Mouse (Mus musculus) stomach, embryonic 16.5 days (tissue): ENCODE data around the gene Wipf2. TPM values are rescaled to one million over a fixed set of nuclear protein-coding genes. Genes with fewer than 3 reads are reported as not detected.
"Not testable (repeated sequence)": the region's sequence is repeated elsewhere in the genome, so short reads cannot be mapped to it uniquely, and the experiment has no call there.

Experiments used
- ATAC-seq: fragments of 200-750 bp; cut with Nextera tagmentation; 2 replicates; pipeline ENCODE4 v1.8.0; 2017; ENCODE audit warnings: moderate number of reproducible peaks, moderate TSS enrichment; ENCODE audit not compliant: insufficient read depth, low FRiP score
- H3K27ac ChIP-seq: fragments of 300-500 bp; sonication (generic); 2 replicates; pipeline ENCODE4 v1.5.1; 2014; ENCODE audit warnings: low read length
- H3K27me3 ChIP-seq: fragments of 300-500 bp; sonication (generic); 2 replicates; pipeline ENCODE4 v1.6.1; 2014; ENCODE audit warnings: low read length, control low read depth, mixed read lengths; ENCODE audit not compliant: control insufficient read depth, insufficient read depth
- H3K36me3 ChIP-seq: fragments of 300-500 bp; sonication (generic); 2 replicates; pipeline ENCODE4 v1.6.1; 2014; ENCODE audit warnings: low read length; ENCODE audit not compliant: control insufficient read depth, insufficient read depth
- H3K4me1 ChIP-seq: fragments of 300-500 bp; sonication (generic); 2 replicates; pipeline ENCODE4 v1.6.1; 2014; ENCODE audit warnings: low read length, control low read depth, mixed read lengths; ENCODE audit not compliant: control insufficient read depth, insufficient read depth
- H3K4me2 ChIP-seq: fragments of 300-500 bp; sonication (generic); 2 replicates; pipeline ENCODE4 v1.6.1; 2014; ENCODE audit warnings: low read depth, low read length, mixed read lengths
- H3K4me3 ChIP-seq: fragments of 300-500 bp; sonication (generic); replicated peaks from 2 replicates; pipeline ENCODE4 v1.5.1; 2014; ENCODE audit warnings: mild to moderate bottlenecking, low read length
- H3K9ac ChIP-seq: fragments of 300-500 bp; sonication (generic); 2 replicates; pipeline ENCODE4 v1.6.1; 2014; ENCODE audit warnings: low read length
- H3K9me3 ChIP-seq: fragments of 300-500 bp; sonication (generic); replicated peaks from 2 replicates; pipeline ENCODE4 v1.6.1; 2016; ENCODE audit warnings: low read length, control low read depth; ENCODE audit not compliant: control insufficient read depth
- WGBS: fragments of 180-500 bp; shearing (Covaris S2); extraction: QIAGEN DNeasy Blood & Tissue Kit; methylation state at CpG from one replicate; pipeline ENCODE4 v1.1.7; 2014; 5-methylcytosine and 5-hydroxymethylcytosine counted together
- polyA plus RNA-seq: library from polyadenylated mRNA; unstranded; fragments of >200 nt; fragmentation: Nextera tagmentation; extraction: Ambion mirVana; gene quantifications from 2 replicates; pipeline ENCODE4 v1.2.1, GENCODE M21; 2015

Gene Wipf2
- 5.0 and 5.3 TPM in 2 replicates for polyA plus RNA-seq

DNA sequence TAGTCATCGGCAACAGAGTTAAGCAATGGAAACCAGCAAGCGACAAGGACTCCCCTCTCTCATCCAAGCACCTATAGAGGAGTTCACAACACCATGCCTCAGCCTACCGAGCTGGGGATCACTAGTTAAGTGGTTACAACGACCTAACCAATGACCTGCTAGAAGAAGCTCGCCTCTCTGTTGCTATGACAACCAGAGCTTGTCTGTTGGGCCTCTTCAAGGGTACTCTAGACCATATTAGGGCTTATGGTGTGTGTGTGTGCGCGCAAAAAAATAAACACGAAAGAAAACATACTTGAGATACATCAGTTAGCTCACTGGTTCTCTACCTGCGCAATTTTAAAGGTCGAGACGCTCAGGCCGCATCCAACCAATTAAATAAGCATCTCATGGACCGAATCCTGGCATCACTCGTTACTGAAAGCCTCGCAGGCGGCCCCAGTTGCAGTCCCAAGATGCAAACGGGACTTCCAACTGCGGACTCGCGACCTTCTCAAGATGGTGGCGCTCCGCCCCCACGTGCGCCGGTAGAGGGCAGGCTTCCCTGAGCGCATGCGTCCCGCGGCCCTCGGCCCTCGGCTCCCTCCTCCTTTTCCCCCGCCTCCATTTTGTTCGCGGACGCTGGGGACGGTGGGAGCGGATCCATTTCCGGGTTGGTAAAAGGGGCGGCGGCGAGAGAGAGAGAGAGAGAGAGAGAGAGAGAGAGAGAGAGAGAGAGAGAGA lies at the start of gene Wipf2:
Gene Wipf2, plus strand, starts transcription at position 611 of the 723 bp plus-strand sequence.
- no peaks in the 10 kb centered on the region for H3K27me3 ChIP-seq
- H3K4me1 ChIP-seq = peaks cover 11% of the 10 kb centered on the region; the same call in 1 of the 2 replicates
- peak; percentile 93 for ATAC-seq
- peak within 1 kb of the TSS; percentile 87 for H3K27ac ChIP-seq
- 6% methylated on average over 38 of the region's 41 CpGs for WGBS
- H3K4me2 ChIP-seq = peak within 1 kb of the TSS; percentile 85
- H3K36me3 ChIP-seq = 0 out of 2 replicates have a peak, but pooled peaks cover 7% of the 10 kb centered on the region
- H3K9ac ChIP-seq = peak within 1 kb of the TSS; percentile 90
- no peaks in the 10 kb centered on the region for H3K9me3 ChIP-seq
- H3K4me3 ChIP-seq = peak within 1 kb of the TSS; percentile 72

DNA sequence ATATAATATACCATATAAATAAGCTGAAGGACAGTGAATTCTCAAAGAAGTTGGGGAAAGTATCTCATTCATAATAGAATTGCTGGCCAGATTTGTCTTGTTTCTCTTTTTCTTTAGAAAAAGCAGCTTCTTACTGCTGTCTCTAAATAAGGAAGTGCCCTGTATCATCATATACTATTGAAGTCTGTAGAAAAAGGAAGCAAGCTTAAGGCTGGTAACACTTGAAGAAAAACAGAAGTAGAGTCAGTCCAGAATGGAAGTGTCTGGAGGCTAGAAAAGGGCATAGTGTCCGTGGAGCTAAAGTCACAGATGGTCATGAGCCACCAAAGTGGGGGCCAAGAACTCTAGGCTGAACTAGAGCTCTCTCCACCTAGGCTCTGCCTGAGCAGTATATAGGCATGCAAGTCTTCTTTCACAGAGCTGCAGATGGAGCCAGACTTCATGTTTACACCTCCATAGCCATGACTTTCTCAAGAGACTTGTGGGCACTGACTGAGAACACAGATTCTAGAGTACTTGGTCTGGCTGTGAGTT lies 46.7 kb upstream of the Wipf2 start:
- Histone ChIP-seq H3K9ac (no peak overlapping the region), H3K4me3 (no peak overlapping the region), H3K9me3 (no peaks in the 10 kb centered on the region), H3K27ac (no peak overlapping the region), H3K4me1 (no peaks in the 10 kb centered on the region), H3K27me3 (no peaks in the 10 kb centered on the region), H3K4me2 (no peak overlapping the region), H3K36me3 (peaks cover 40% of the 10 kb centered on the region)
- 92% methylated on average over 1 of the region's 1 CpGs for WGBS
- ATAC-seq = no peak

DNA sequence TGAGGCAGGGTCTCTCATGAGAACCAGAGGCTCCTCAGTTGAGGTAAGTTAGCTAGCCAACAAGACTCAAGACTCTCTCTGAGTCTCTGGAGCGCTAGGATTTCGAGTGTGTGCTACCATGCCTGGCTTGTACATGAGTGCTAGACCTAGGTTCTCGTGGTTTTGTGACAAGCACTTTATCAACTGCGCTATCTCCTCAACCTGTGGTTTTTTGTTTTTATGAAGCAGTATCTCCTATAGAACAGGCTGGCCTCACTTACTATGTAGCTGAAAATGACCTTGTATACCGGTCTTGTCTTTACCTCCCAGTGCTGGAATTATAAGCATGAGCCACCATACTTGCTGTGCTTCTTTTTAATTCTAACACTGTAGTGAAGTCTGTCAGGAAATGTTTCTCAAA lies 42.5 kb upstream of the Wipf2 start:
- no peak for ATAC-seq
- Histone ChIP-seq H3K9me3 (no peaks in the 10 kb centered on the region), H3K4me3 (no peak overlapping the region), H3K4me1 (no peaks in the 10 kb centered on the region), H3K27ac (no peak overlapping the region), H3K27me3 (no peaks in the 10 kb centered on the region), H3K36me3 (peaks cover 49% of the 10 kb centered on the region), H3K9ac (no peak overlapping the region), H3K4me2 (no peak overlapping the region)
- 93% methylated on average over 5 of the region's 5 CpGs for WGBS

DNA sequence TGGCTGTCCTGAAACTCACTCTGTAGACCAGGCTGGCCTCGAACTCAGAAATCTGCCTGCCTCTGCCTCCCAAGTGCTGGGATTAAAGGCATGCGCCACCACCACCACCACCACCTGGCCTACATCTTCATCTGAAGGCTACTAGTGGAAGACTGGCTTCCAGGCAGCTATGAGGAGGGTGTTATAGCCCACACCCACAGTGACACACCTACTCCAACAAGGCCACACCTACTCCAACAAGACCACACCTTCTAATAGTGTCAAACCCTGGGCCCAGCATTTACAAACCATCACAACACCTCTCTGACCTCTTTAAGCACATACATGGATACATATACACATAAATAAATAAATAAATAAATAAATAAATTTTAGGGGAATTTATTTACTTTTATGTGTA lies 37.4 kb upstream of the Wipf2 start:
- H3K4me1 ChIP-seq, ATAC-seq, H3K27ac ChIP-seq, H3K9me3 ChIP-seq, H3K4me2 ChIP-seq, H3K27me3 ChIP-seq, H3K9ac ChIP-seq, H3K4me3 ChIP-seq: not testable (repeated sequence)
- 100% methylated on average over 2 of the region's 2 CpGs for WGBS
- H3K36me3 ChIP-seq = peaks cover 49% of the 10 kb centered on the region

DNA sequence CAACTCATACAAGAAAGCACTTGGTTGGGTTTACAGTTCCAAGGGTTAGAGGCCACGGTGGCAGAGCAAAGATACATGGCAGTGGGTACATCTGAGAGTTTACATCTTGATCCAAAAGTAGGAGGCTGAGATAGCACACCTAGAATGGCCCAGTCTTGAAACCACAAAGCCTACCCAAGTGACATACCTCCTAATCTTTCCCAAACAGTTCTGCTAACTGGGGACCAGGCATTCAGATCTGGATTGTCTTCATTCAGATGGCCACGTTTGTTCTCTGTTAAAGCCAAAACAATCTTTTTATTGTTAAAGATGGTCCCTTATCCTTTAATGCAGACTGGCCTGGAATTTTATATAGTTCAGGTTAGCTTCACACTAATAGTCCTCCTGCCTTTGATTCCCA lies 35.6 kb upstream of the Wipf2 start:
- H3K4me1 ChIP-seq = no peaks in the 10 kb centered on the region
- no peak overlapping the region for H3K4me2 ChIP-seq
- peaks cover 46% of the 10 kb centered on the region for H3K36me3 ChIP-seq
- H3K4me3 ChIP-seq = no peak overlapping the region
- 89% methylated on average over 2 of the region's 2 CpGs for whole genome bisulfite sequencing
- no peak overlapping the region for H3K9ac ChIP-seq
- no peaks in the 10 kb centered on the region for H3K27me3 ChIP-seq
- ATAC-seq = no peak
- H3K9me3 ChIP-seq = no peaks in the 10 kb centered on the region
- H3K27ac ChIP-seq = no peak overlapping the region

DNA sequence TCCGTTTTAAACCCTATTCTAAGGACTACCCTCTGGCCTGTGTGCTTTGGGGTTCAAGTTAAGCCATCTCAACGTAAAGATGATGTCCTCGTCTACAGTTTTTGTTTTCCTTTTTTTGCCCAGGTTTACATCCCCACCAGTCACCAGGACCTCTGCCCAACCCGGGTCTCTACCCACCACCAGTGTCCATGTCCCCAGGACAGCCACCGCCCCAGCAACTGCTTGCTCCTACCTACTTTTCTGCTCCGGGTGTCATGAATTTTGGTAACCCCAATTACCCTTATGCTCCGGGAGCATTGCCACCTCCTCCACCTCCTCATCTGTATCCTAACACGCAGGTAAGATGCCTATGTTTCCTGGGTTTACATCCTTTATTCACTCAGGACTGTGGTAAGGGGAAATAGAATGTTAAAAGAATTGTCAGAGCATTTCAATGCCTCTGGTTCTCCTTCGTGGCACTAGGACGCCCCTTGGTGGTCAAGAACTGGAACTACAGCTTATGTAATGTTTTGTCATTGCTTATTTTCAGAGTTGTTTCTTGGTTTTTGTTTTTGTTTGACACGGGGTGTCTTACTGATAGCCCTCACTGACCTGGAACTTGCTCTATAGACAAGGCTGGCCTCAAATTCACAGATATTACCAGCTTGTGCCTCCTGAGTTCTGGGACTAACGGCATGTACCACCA lies 34.2 kb upstream of the Wipf2 start:
- H3K4me3 ChIP-seq = no peak overlapping the region
- H3K27me3 ChIP-seq = no peaks in the 10 kb centered on the region
- no peaks in the 10 kb centered on the region for H3K4me1 ChIP-seq
- no peak for ATAC-seq
- H3K4me2 ChIP-seq = no peak overlapping the region
- no peaks in the 10 kb centered on the region for H3K9me3 ChIP-seq
- no peak overlapping the region for H3K27ac ChIP-seq
- H3K36me3 ChIP-seq = peaks cover 41% of the 10 kb centered on the region
- no peak overlapping the region for H3K9ac ChIP-seq
- 69% methylated on average over 12 of the region's 12 CpGs for WGBS

DNA sequence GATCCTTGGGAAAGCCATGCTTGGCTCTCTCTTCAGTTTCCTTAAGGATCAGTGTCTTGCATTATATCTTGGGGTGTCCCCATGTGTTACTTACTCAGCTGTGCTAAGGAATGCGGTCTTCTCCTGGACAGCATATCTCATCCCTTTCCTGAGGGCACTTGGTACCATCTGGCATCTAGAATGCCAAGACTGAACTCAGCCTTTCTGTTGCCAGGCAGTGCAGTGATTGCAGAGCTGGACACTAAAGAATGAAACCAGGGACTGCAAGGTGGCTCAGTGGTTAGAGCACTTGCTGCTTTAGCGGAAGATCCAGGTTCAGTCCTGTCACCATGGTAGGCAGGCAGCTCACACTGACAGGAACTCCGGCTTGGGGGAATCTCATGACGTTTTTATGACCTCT lies 33.6 kb upstream of the Wipf2 start:
- ATAC-seq = no peak
- Histone ChIP-seq H3K4me3 (no peak overlapping the region), H3K27me3 (no peaks in the 10 kb centered on the region), H3K9ac (no peak overlapping the region), H3K9me3 (no peaks in the 10 kb centered on the region), H3K4me2 (no peak overlapping the region), H3K4me1 (no peaks in the 10 kb centered on the region), H3K36me3 (peaks cover 41% of the 10 kb centered on the region), H3K27ac (no peak overlapping the region)
- 67% methylated on average over 4 of the region's 4 CpGs for WGBS

DNA sequence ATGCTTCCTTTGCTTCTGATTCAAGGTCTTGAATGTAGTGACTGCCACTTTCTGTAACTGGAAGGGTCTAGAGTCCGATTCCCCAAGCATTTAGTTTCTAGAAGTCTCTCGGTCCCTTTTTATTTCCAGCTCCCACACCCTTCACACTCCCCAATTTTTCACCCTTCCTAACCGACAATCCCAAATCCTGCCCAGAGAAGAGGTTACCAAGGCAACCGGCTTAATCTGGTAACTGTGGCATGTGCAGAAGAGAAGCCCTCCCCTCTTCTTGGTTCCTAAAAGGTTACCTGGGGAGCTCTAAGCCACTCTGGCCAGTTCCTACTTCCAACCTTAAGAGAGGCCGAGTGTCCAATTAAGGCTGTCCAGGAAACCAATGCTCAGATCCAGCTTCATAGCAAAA lies 28.1 kb upstream of the Wipf2 start:
- Histone ChIP-seq H3K4me2 (no peak overlapping the region), H3K27ac (peak overlapping the region; percentile 86; the same call in 1 of the 2 replicates), H3K4me1 (peaks cover 14% of the 10 kb centered on the region; the same call in 1 of the 2 replicates), H3K36me3 (0 out of 2 replicates have a peak, but pooled peaks cover 18% of the 10 kb centered on the region), H3K27me3 (no peaks in the 10 kb centered on the region), H3K4me3 (no peak overlapping the region), H3K9ac (no peak overlapping the region), H3K9me3 (no peaks in the 10 kb centered on the region)
- ATAC-seq = no peak
- 52% methylated on average over 5 of the region's 5 CpGs for whole genome bisulfite sequencing

DNA sequence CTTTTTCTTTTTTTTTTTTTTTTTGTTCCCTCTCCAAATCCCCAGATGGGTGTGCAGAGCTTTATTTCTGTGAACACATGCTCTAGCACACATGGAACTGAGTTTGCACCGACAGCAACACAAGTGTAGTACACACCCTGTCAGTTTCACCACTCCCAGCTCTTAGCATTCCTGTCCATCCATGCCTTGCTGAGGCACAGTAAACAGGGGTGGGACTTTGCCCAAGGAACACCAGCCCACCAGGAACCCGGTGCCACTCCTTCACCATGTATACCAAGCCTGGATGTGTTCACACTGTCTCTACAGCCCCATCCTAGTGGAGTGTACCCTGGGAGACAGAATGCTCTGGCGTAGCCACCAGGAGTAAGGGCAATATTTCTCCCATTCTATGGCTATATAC lies 27.7 kb upstream of the Wipf2 start:
- no peaks in the 10 kb centered on the region for H3K9me3 ChIP-seq
- no peak for ATAC-seq
- H3K27ac ChIP-seq = peak overlapping the region; percentile 86
- H3K27me3 ChIP-seq = no peaks in the 10 kb centered on the region
- H3K4me3 ChIP-seq = no peak overlapping the region
- 38% methylated on average over 3 of the region's 3 CpGs for WGBS
- peaks cover 14% of the 10 kb centered on the region; the same call in 1 of the 2 replicates for H3K4me1 ChIP-seq
- H3K36me3 ChIP-seq = 0 out of 2 replicates have a peak, but pooled peaks cover 18% of the 10 kb centered on the region
- peak overlapping the region; percentile 99; the same call in 1 of the 2 replicates for H3K4me2 ChIP-seq
- no peak overlapping the region for H3K9ac ChIP-seq
